16 mouse cellular contexts compared by ENCODE assay signal in the genomic region with DNA sequence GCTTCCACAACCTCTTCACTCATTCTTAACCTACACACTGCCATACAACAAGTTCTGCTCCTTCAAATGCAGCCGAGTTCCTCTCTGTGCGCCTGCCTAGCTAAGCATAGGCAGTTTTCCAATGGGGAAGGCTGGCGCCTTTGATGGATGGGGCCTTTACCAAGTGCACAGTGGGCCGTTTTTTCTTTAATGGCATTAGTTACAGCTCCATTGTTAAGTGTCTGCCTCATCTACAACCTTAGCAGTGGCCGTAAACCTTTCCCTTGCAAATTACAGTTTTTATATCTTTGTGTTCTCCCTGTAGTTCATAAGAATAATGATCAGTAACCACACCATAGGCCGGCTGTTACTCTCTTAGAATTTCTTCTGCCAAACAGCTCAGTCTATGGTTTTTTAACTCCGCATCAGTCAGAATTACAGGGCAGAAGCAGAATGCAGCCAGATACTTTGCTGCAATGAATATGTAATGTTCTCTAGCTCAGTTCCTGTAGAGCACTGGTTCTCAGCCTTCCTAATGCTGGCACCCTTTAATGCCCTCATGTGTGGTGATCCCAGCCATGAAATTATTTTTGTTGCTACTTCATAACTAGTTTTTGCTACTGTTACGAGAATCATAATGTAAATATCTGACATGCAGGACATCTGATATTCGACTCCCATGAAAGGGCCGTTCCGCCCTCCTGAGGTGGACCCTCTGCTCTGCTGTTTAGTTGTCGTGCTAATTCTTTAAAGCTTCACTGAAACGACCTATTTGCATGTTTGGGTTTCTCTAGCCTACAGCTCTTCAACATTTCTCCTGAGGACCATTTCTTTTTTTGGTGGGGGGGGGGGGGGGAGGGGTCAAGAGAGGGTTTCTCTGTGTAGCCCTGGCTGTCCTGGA.
DNase-seq lines count a peak whose midpoint lies in the region; ATAC-seq and TF ChIP-seq lines count a peak whose summit lies in the region.
"Had no signal": no experiment of that assay in that cellular context is flagged by ENCODE, and none has a peak within 500 bp of the region (broad histone marks: within the 10 kb centered on the region; RNA-seq: fewer than 3 reads in every experiment).

No protein-coding gene starts in this region.

- H3K4me1 ChIP-seq in hindbrain, embryonic 11.5 days (replicated peaks; ENCODE audit: control insufficient read depth, insufficient read depth, low read length) = no peaks in the 10 kb centered on the region
- H3K4me1 ChIP-seq in hindbrain, embryonic 13.5 days (replicated peaks) = peaks cover 8% of the 10 kb centered on the region; the same call in 1 of the 2 replicates
- H3K4me1 ChIP-seq in limb, embryonic 11.5 days (ENCODE audit: control insufficient read depth, insufficient read depth, low read length) = no peaks in the 10 kb centered on the region
- no peaks in the 10 kb centered on the region for H3K4me1 ChIP-seq in midbrain, postnatal 0 days (ENCODE audit: insufficient read depth, low read length)
- H3K4me1 ChIP-seq: forebrain, embryonic 15.5 days had no signal

- DNase-seq in hindbrain, embryonic 11.5 days (ENCODE audit: low spot score) = peak; percentile 15
- peak; percentile 40 for DNase-seq in embryo, embryonic 11 days
- peak; percentile 18 for DNase-seq in limb, embryonic 11.5 days (ENCODE audit: low spot score)
- DNase-seq in midbrain, postnatal 0 days (ENCODE audit: low spot score) = peak; percentile 5
- no peak for DNase-seq in gastrocnemius, adult 18-20 months (ENCODE audit: low spot score)
- DNase-seq in gastrocnemius, postnatal 25 days = no peak
- DNase-seq in heart, adult 18-20 months = no peak
- DNase-seq: adrenal gland, postnatal 36 days; B cell, adult 2 months; cerebellum, adult 8-10 months; kidney, adult 8-10 months; kidney, postnatal 36 days; lung, embryonic 14.5 days; right cerebral cortex, postnatal 14 days had no signal

- 60% methylated on average over 13 of the region's 13 CpGs for WGBS in hindbrain, embryonic 11.5 days
- 55% methylated on average over 13 of the region's 13 CpGs for WGBS in hindbrain, embryonic 13.5 days
- 75% methylated on average over 13 of the region's 13 CpGs for WGBS in limb, embryonic 11.5 days
- 38% methylated on average over 13 of the region's 13 CpGs for WGBS in midbrain, postnatal 0 days

- H3K4me3 ChIP-seq in hindbrain, embryonic 11.5 days (ENCODE audit: low read depth, low read length) = no peak overlapping the region
- no peak overlapping the region for H3K4me3 ChIP-seq in hindbrain, embryonic 13.5 days
- H3K4me3 ChIP-seq in limb, embryonic 11.5 days (ENCODE audit: low read depth, low read length) = no peak overlapping the region
- H3K4me3 ChIP-seq in midbrain, postnatal 0 days (ENCODE audit: low read depth, low read length) = no peak overlapping the region
- H3K4me3 ChIP-seq: forebrain, embryonic 15.5 days had no signal

- H3K27ac ChIP-seq in hindbrain, embryonic 11.5 days (ENCODE audit: low read depth, low read length) = 0 out of 2 replicates have a peak overlapping the region, but pooled peaks have one; percentile 47
- H3K27ac ChIP-seq in hindbrain, embryonic 13.5 days = no peak overlapping the region
- no peak overlapping the region for H3K27ac ChIP-seq in limb, embryonic 11.5 days (replicated peaks; ENCODE audit: low read depth, low read length)
- no peak overlapping the region for H3K27ac ChIP-seq in midbrain, postnatal 0 days (ENCODE audit: low read depth, low read length)
- H3K27ac ChIP-seq: forebrain, embryonic 15.5 days had no signal

- no peaks in the 10 kb centered on the region for H3K27me3 ChIP-seq in hindbrain, embryonic 11.5 days (ENCODE audit: control insufficient read depth, insufficient read depth, low read length)
- H3K27me3 ChIP-seq in hindbrain, embryonic 13.5 days = no peaks in the 10 kb centered on the region
- no peaks in the 10 kb centered on the region for H3K27me3 ChIP-seq in limb, embryonic 11.5 days (ENCODE audit: control insufficient read depth, insufficient read depth, low read length)
- H3K27me3 ChIP-seq in midbrain, postnatal 0 days (ENCODE audit: insufficient read depth, low read length) = no peaks in the 10 kb centered on the region
- H3K27me3 ChIP-seq: forebrain, embryonic 15.5 days had no signal

- H3K36me3 ChIP-seq in hindbrain, embryonic 11.5 days (ENCODE audit: control insufficient read depth, insufficient read depth, low read length) = no peaks in the 10 kb centered on the region
- peaks cover 11% of the 10 kb centered on the region; the same call in 1 of the 2 replicates for H3K36me3 ChIP-seq in hindbrain, embryonic 13.5 days
- no peaks in the 10 kb centered on the region for H3K36me3 ChIP-seq in limb, embryonic 11.5 days (ENCODE audit: control insufficient read depth, insufficient read depth, low read length)
- no peaks in the 10 kb centered on the region for H3K36me3 ChIP-seq in midbrain, postnatal 0 days (ENCODE audit: insufficient read depth, low read length)
- H3K36me3 ChIP-seq: forebrain, embryonic 15.5 days had no signal

- peak; percentile 63; the same call in 1 of the 2 replicates for ATAC-seq in hindbrain, embryonic 11.5 days (ENCODE audit: low FRiP score)
- no peak for ATAC-seq in hindbrain, embryonic 13.5 days (ENCODE audit: low FRiP score)
- no peak for ATAC-seq in limb, embryonic 11.5 days (ENCODE audit: insufficient number of reproducible peaks, low FRiP score, low TSS enrichment, low read depth)
- ATAC-seq in midbrain, postnatal 0 days (ENCODE audit: low FRiP score) = no peak
- ATAC-seq: forebrain, embryonic 15.5 days had no signal

- no peak for TF ChIP-seq CTCF in midbrain, postnatal 0 days (IDR thresholded peaks at IDR 0.05)

- H3K9me3 ChIP-seq in hindbrain, embryonic 11.5 days (ENCODE audit: control insufficient read depth, low read length) = no peaks in the 10 kb centered on the region
- no peaks in the 10 kb centered on the region for H3K9me3 ChIP-seq in hindbrain, embryonic 13.5 days
- no peaks in the 10 kb centered on the region for H3K9me3 ChIP-seq in limb, embryonic 11.5 days (ENCODE audit: control insufficient read depth, low read length)
- H3K9me3 ChIP-seq in midbrain, postnatal 0 days (ENCODE audit: low read length) = no peaks in the 10 kb centered on the region
- H3K9me3 ChIP-seq: forebrain, embryonic 15.5 days had no signal

- H3K4me2 ChIP-seq in hindbrain, embryonic 11.5 days (replicated peaks; ENCODE audit: low read depth, low read length) = no peak overlapping the region
- no peak overlapping the region for H3K4me2 ChIP-seq in hindbrain, embryonic 13.5 days
- H3K4me2 ChIP-seq in limb, embryonic 11.5 days (ENCODE audit: low read depth, severe bottlenecking) = no peak overlapping the region
- H3K4me2 ChIP-seq in midbrain, postnatal 0 days (ENCODE audit: low read depth, low read length, poor library complexity, severe bottlenecking) = no peak overlapping the region
- H3K4me2 ChIP-seq: forebrain, embryonic 15.5 days; lung, embryonic 14.5 days had no signal

- no peak overlapping the region for H3K9ac ChIP-seq in hindbrain, embryonic 11.5 days (ENCODE audit: low read depth, low read length)
- no peak overlapping the region for H3K9ac ChIP-seq in hindbrain, embryonic 13.5 days
- no peak overlapping the region for H3K9ac ChIP-seq in limb, embryonic 11.5 days (ENCODE audit: low read length)
- no peak overlapping the region for H3K9ac ChIP-seq in midbrain, postnatal 0 days (replicated peaks; ENCODE audit: low read length, poor library complexity, severe bottlenecking)
- H3K9ac ChIP-seq: forebrain, embryonic 15.5 days; lung, embryonic 14.5 days had no signal

Comparison
In these comparisons a context has a peak if more than half of its experiments do, and no peak if none do; other contexts are left out.
1. DNase-seq: peak in hindbrain, embryonic 11.5 days (single experiment), embryo, embryonic 11 days (single experiment), limb, embryonic 11.5 days (single experiment) and midbrain, postnatal 0 days (single experiment); none in gastrocnemius, adult 18-20 months (single experiment), gastrocnemius, postnatal 25 days (single experiment) and heart, adult 18-20 months (0 of 2).